Mouse (Mus musculus) lung, postnatal 0 days (tissue): ENCODE results near the gene Kif22. TPM values are rescaled to one million over a fixed set of nuclear protein-coding genes. Genes with fewer than 3 reads are reported as not detected.

Experiments
- ATAC-seq: fragments of 200-750 bp; cut with Nextera tagmentation; 2 replicates; pipeline ENCODE4 v1.8.0; 2017; ENCODE audit warnings: moderate library complexity
- DNase-seq: peaks from one replicate; pipeline ENCODE4 v3.0.0-alpha.2; 2016; ENCODE audit warnings: low spot score
- H3K27ac ChIP-seq: fragments of 300-500 bp; sonication (generic); 2 replicates; pipeline ENCODE4 v1.5.1; 2014; ENCODE audit warnings: antibody characterized with exemption, mild to moderate bottlenecking, low read length, mixed read lengths
- H3K27me3 ChIP-seq: fragments of 300-500 bp; sonication (generic); replicated peaks from 2 replicates; pipeline ENCODE4 v1.6.1; 2014; ENCODE audit warnings: low read length, mixed read lengths; ENCODE audit not compliant: insufficient read depth
- H3K36me3 ChIP-seq: fragments of 300-500 bp; sonication (generic); 2 replicates; pipeline ENCODE4 v1.6.1; 2014; ENCODE audit warnings: low read length, mixed read lengths; ENCODE audit not compliant: insufficient read depth
- H3K4me1 ChIP-seq: fragments of 300-500 bp; sonication (generic); 2 replicates; pipeline ENCODE4 v1.6.1; 2014; ENCODE audit warnings: antibody characterized with exemption, low read depth, low read length, mixed read lengths; ENCODE audit not compliant: insufficient read depth
- H3K4me2 ChIP-seq: fragments of 300-500 bp; sonication (generic); replicated peaks from 2 replicates; pipeline ENCODE4 v1.6.1; 2014; ENCODE audit warnings: low read depth, mild to moderate bottlenecking, low read length, moderate library complexity, mixed read lengths
- H3K4me3 ChIP-seq: fragments of 300-500 bp; sonication (generic); 2 replicates; pipeline ENCODE4 v1.5.1; 2014; ENCODE audit warnings: low read depth, low read length
- H3K9ac ChIP-seq: fragments of 300-500 bp; sonication (generic); replicated peaks from 2 replicates; pipeline ENCODE4 v1.6.1; 2014; ENCODE audit warnings: low read depth, mild to moderate bottlenecking
- H3K9me3 ChIP-seq: fragments of 300-500 bp; sonication (generic); 2 replicates; pipeline ENCODE4 v1.6.1; 2016; ENCODE audit warnings: low read length, mixed read lengths
- CTCF ChIP-seq: IDR thresholded peaks from 2 replicates; pipeline ENCODE4 v1.5.1; 2016; ENCODE audit warnings: antibody characterized with exemption, mild to moderate bottlenecking
- EP300 ChIP-seq: IDR thresholded peaks from 2 replicates; pipeline ENCODE4 v1.6.1; 2016; ENCODE audit warnings: antibody characterized with exemption, mild to moderate bottlenecking, control low read depth
- WGBS: fragments of 180-500 bp; shearing (Covaris S2); extraction: QIAGEN DNeasy Blood & Tissue Kit; methylation state at CpG from one replicate; pipeline ENCODE4 v1.1.7; 2014; 5-methylcytosine and 5-hydroxymethylcytosine counted together
- microRNA-seq: library from miRNA; unstranded; fragments of <30 nt; microRNA quantifications from one replicate; pipeline ENCODE4, GENCODE M21; 2016
- polyA plus RNA-seq: library from polyadenylated mRNA; unstranded; fragments of >200 nt; fragmentation: Nextera tagmentation; extraction: Ambion mirVana; gene quantifications from 2 replicates; pipeline ENCODE4 v1.2.1, GENCODE M21; 2015

The Kif22 gene
- polyA plus RNA-seq, 1 experiment from 2014 or later: 7.0 TPM

GRCm38 (mm10) chr7:126982054-126982453 lies 60.2 kb downstream of the Kif22 start:
- no peak for DNase-seq
- Histone ChIP-seq H3K9me3 (no peaks in the 10 kb centered on the region), H3K27ac (no peak overlapping the region), H3K36me3 (peaks cover 7% of the 10 kb centered on the region), H3K27me3 (no peaks in the 10 kb centered on the region), H3K9ac (no peak overlapping the region), H3K4me1 (peaks cover 2% of the 10 kb centered on the region; the same call in 1 of the 2 replicates), H3K4me3 (no peak overlapping the region), H3K4me2 (no peak overlapping the region)
- TF ChIP-seq EP300 (no peak), CTCF (no peak)
- WGBS: 78% methylated on average over 4 of the region's 4 CpGs
- ATAC-seq: no peak

GRCm38 (mm10) chr7:126981601-126982000 lies 60.7 kb downstream of the Kif22 start:
- ATAC-seq (no peak), DNase-seq (no peak)
- Histone ChIP-seq H3K27ac (no peak overlapping the region), H3K9me3 (no peaks in the 10 kb centered on the region), H3K4me1 (peaks cover 5% of the 10 kb centered on the region), H3K4me3 (no peak overlapping the region), H3K36me3 (peaks cover 7% of the 10 kb centered on the region), H3K9ac (no peak overlapping the region), H3K4me2 (no peak overlapping the region), H3K27me3 (no peaks in the 10 kb centered on the region)
- 88% methylated on average over 2 of the region's 2 CpGs for WGBS
- no peak for TF ChIP-seq CTCF
- no peak for TF ChIP-seq EP300

- Histone ChIP-seq H3K9me3 (no peaks in the 10 kb centered on the region), H3K9ac (no peak overlapping the region), H3K4me1 (peaks cover 5% of the 10 kb centered on the region), H3K4me2 (no peak overlapping the region), H3K27me3 (no peaks in the 10 kb centered on the region), H3K36me3 (peaks cover 7% of the 10 kb centered on the region), H3K4me3 (no peak overlapping the region), H3K27ac (no peak overlapping the region)
- ATAC-seq: no peak
- TF ChIP-seq CTCF (no peak), EP300 (no peak)
- 80% methylated on average over 6 of the region's 6 CpGs for WGBS
- no peak for DNase-seq
These were observed 63.4 kb downstream of the Kif22 start for GRCm38 (mm10) chr7:126978841-126979240.

Small RNA genes lying within 50 kb of the gene (microRNA-seq; reads per million reads assigned to microRNA genes)
- gene Gm44343: not detected

Other genes with a start within 250 kb of the Kif22 start
- gene Ppp4c, start 250.0 kb downstream of the Kif22 start, polyA plus RNA-seq: 150 and 151 TPM in 2 replicates
- 0.13 and 0.19 TPM in 2 replicates for gene Fam57b, start 244.8 kb downstream of the Kif22 start, polyA plus RNA-seq
- not detected in 2 replicates for gene 4930451I11Rik, start 210.8 kb downstream of the Kif22 start, polyA plus RNA-seq
- 0.20 and 0.33 TPM in 2 replicates for gene Doc2a, start 195.1 kb downstream of the Kif22 start, polyA plus RNA-seq
- gene Hirip3, start 180.5 kb downstream of the Kif22 start, polyA plus RNA-seq: 8.4 and 9.3 TPM in 2 replicates
- 52.2 and 54.7 TPM in 2 replicates for gene Ino80e, start 180.1 kb downstream of the Kif22 start, polyA plus RNA-seq
- 36.1 and 39.0 TPM in 2 replicates for gene Taok2, start 157.8 kb downstream of the Kif22 start, polyA plus RNA-seq
- 42.5 and 45.0 TPM in 2 replicates for gene Tmem219, start 119.6 kb downstream of the Kif22 start, polyA plus RNA-seq
- 12.1 and 14.9 TPM in 2 replicates for gene Kctd13, start 113.6 kb downstream of the Kif22 start, polyA plus RNA-seq
- gene Asphd1, start 92.9 kb downstream of the Kif22 start, polyA plus RNA-seq: not detected in 2 replicates
- gene Sez6l2, start 91.9 kb downstream of the Kif22 start, polyA plus RNA-seq: 1.7 and 3.0 TPM in 2 replicates
- 164 and 173 TPM in 2 replicates for gene Cdipt, start 66.6 kb downstream of the Kif22 start, polyA plus RNA-seq
- 3.0 and 3.3 TPM in 2 replicates for gene Cdiptos, start 66.4 kb downstream of the Kif22 start, polyA plus RNA-seq
- 44.6 and 50.3 TPM in 2 replicates for gene Mvp, start 27.9 kb downstream of the Kif22 start, polyA plus RNA-seq
- 1.00 and 1.1 TPM in 2 replicates for gene Pagr1b, start 26.0 kb downstream of the Kif22 start, polyA plus RNA-seq
- 20.7 and 28.3 TPM in 2 replicates for gene Pagr1a, start 25.1 kb downstream of the Kif22 start, polyA plus RNA-seq
- gene Gm42742, start 21.4 kb downstream of the Kif22 start, polyA plus RNA-seq: 28.5 and 29.3 TPM in 2 replicates
- gene Prrt2, start 21.3 kb downstream of the Kif22 start, polyA plus RNA-seq: 1.0 and 1.3 TPM in 2 replicates
- 36.1 and 37.0 TPM in 2 replicates for gene Maz, start 15.4 kb downstream of the Kif22 start, polyA plus RNA-seq
- 0.20 and 0.30 TPM in 2 replicates for gene Zg16, start 44.9 kb upstream of the Kif22 start, polyA plus RNA-seq
- gene AI467606, start 48.9 kb upstream of the Kif22 start, polyA plus RNA-seq: 14.6 and 16.0 TPM in 2 replicates
- 0.14 and 0.21 TPM in 2 replicates for gene Qprt, start 79.8 kb upstream of the Kif22 start, polyA plus RNA-seq
- 0.73 and 0.83 TPM in 2 replicates for gene Spn, start 95.4 kb upstream of the Kif22 start, polyA plus RNA-seq
- gene Cd2bp2, start 153.6 kb upstream of the Kif22 start, polyA plus RNA-seq: 28.4 and 29.6 TPM in 2 replicates
- gene Tbc1d10b, start 166.0 kb upstream of the Kif22 start, polyA plus RNA-seq: 14.4 and 15.0 TPM in 2 replicates
- gene Mylpf, start 166.4 kb upstream of the Kif22 start, polyA plus RNA-seq: 6.4 and 8.0 TPM in 2 replicates
- gene Zfp553, start 190.6 kb upstream of the Kif22 start, polyA plus RNA-seq: 15.5 and 15.7 TPM in 2 replicates
- 13.0 TPM in 2 replicates for gene Sept1, start 190.7 kb upstream of the Kif22 start, polyA plus RNA-seq
- gene Zfp771, start 201.8 kb upstream of the Kif22 start, polyA plus RNA-seq: 34.9 and 36.9 TPM in 2 replicates
- gene Dctpp1, start 218.2 kb upstream of the Kif22 start, polyA plus RNA-seq: 35.7 and 36.4 TPM in 2 replicates
- gene Sephs2, start 231.6 kb upstream of the Kif22 start, polyA plus RNA-seq: 59.4 and 66.9 TPM in 2 replicates